Mouse (Mus musculus) liver, embryonic 13.5 days (tissue): ENCODE measurements around the gene Vmn2r72. TPM values are rescaled to one million over a fixed set of nuclear protein-coding genes. Genes with fewer than 3 reads are reported as not detected.

ENCODE experiments used
- ATAC-seq: fragments of 200-750 bp; cut with Nextera tagmentation; 2 replicates; pipeline ENCODE4 v1.8.0; 2017; ENCODE audit warnings: low read depth, mild to moderate bottlenecking, moderate number of reproducible peaks, moderate library complexity
- DNase-seq: peaks from one replicate; pipeline ENCODE4 v3.0.0; 2022
- H3K27ac ChIP-seq: fragments of 300-500 bp; sonication (generic); 2 replicates; pipeline ENCODE4 v1.5.1; 2015; ENCODE audit warnings: moderate library complexity, mild to moderate bottlenecking, inconsistent platforms
- H3K27me3 ChIP-seq: fragments of 300-500 bp; sonication (generic); 2 replicates; pipeline ENCODE4 v1.6.1; 2015; ENCODE audit warnings: mild to moderate bottlenecking, inconsistent platforms
- H3K36me3 ChIP-seq: fragments of 300-500 bp; sonication (generic); 2 replicates; pipeline ENCODE4 v1.6.1; 2015; ENCODE audit warnings: mild to moderate bottlenecking, inconsistent platforms
- H3K4me1 ChIP-seq: fragments of 300-500 bp; sonication (generic); replicated peaks from 2 replicates; pipeline ENCODE4 v1.6.1; 2015; ENCODE audit warnings: inconsistent platforms
- H3K4me2 ChIP-seq: fragments of 300-500 bp; sonication (generic); 2 replicates; pipeline ENCODE4 v1.6.1; 2015; ENCODE audit warnings: inconsistent platforms, mild to moderate bottlenecking, moderate library complexity
- H3K4me3 ChIP-seq: fragments of 300-500 bp; sonication (generic); replicated peaks from 2 replicates; pipeline ENCODE4 v1.5.1; 2015; ENCODE audit warnings: mild to moderate bottlenecking, inconsistent platforms
- H3K9ac ChIP-seq: fragments of 300-500 bp; sonication (generic); 2 replicates; pipeline ENCODE4 v1.6.1; 2015; ENCODE audit warnings: mild to moderate bottlenecking, inconsistent platforms
- H3K9me3 ChIP-seq: fragments of 300-500 bp; sonication (generic); replicated peaks from 2 replicates; pipeline ENCODE4 v1.6.1; 2016; ENCODE audit warnings: inconsistent platforms
- WGBS: fragments of 180-500 bp; shearing (Covaris S2); methylation state at CpG from one replicate; pipeline ENCODE4 v1.1.7; 2015; ENCODE audit not compliant: insufficient replicate concordance; 5-methylcytosine and 5-hydroxymethylcytosine counted together
- polyA plus RNA-seq: library from polyadenylated mRNA; unstranded; fragments of >200 nt; fragmentation: Nextera tagmentation; extraction: Ambion mirVana; gene quantifications from 2 replicates; pipeline ENCODE4 v1.2.1, GENCODE M21; 2015

Vmn2r72 gene
- polyA plus RNA-seq, result not detected in 2 replicates

DNA sequence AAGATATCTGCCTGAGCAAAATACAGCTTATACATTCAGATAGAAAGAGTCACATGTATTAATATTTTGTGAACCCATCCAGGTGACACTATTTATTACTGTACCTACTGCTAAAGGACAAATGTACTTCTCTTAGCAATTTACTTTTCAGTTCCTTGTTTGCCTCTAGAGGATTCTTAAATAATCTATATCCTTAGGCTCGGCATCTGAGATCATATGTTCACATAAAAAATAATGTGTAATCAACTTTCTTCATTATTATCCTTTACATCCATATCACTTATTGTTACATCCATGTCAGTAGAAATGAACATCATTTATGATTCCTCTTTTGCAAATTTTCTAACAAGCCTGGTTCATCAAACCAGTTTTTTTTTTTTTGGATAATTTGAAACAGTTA, at the start of gene Vmn2r72:
Vmn2r72 (minus strand) TSS at position 101 of the 400 bp plus-strand sequence.
- no peaks in the 10 kb centered on the region for H3K36me3 ChIP-seq
- H3K4me1 ChIP-seq, result no peaks in the 10 kb centered on the region
- WGBS, result 74% methylated on average over 1 of the region's 1 CpGs
- no peaks in the 10 kb centered on the region for H3K9me3 ChIP-seq
- no peak within 1 kb of the TSS for H3K4me3 ChIP-seq
- H3K9ac ChIP-seq, result no peak within 1 kb of the TSS
- H3K27ac ChIP-seq, result no peak within 1 kb of the TSS
- no peak within 1 kb of the TSS for H3K4me2 ChIP-seq
- no peaks in the 10 kb centered on the region for H3K27me3 ChIP-seq
- no peak for DNase-seq
- no peak for ATAC-seq

Other genes with a start within 250 kb of the Vmn2r72 start
- not detected in 2 replicates for gene Vmn2r71, start 192.0 kb downstream of the Vmn2r72 start, polyA plus RNA-seq
- not detected in 2 replicates for gene Vmn2r70, start 185.9 kb downstream of the Vmn2r72 start, polyA plus RNA-seq
- not detected in 2 replicates for gene Vmn2r73, start 121.2 kb upstream of the Vmn2r72 start, polyA plus RNA-seq
- not detected in 2 replicates for gene Vmn2r74, start 206.5 kb upstream of the Vmn2r72 start, polyA plus RNA-seq